Mouse (Mus musculus) c-Kit-negative CD71-positive TER-119-positive erythroid progenitor cells, embryonic 14.5 days (primary cell): ENCODE measurements around the gene Xxylt1.

ENCODE experiments used
- DNase-seq: peaks from one replicate; pipeline ENCODE4 v3.0.0-alpha.2; 2013; ENCODE audit warnings: low read depth, low spot score

Xxylt1 gene

GRCm38 (mm10) chr16:30918866-30919265 lies 162.4 kb downstream of the Xxylt1 start:
- no peak for DNase-seq

- no peak for DNase-seq
Measured at GRCm38 (mm10) chr16:30916931-30917330, 164.3 kb downstream of the Xxylt1 start.

GRCm38 (mm10) chr16:30915611-30916220 lies 165.5 kb downstream of the Xxylt1 start:
- DNase-seq, result no peak
